Mouse (Mus musculus): ENCODE data around the gene Ppib. TPM values are rescaled to one million over a fixed set of nuclear protein-coding genes. Genes with fewer than 3 reads are reported as not detected.

The Ppib gene
- 891 and 1,136 TPM in 2 replicates for total RNA-seq (2012; rRNA removed)

DNA sequence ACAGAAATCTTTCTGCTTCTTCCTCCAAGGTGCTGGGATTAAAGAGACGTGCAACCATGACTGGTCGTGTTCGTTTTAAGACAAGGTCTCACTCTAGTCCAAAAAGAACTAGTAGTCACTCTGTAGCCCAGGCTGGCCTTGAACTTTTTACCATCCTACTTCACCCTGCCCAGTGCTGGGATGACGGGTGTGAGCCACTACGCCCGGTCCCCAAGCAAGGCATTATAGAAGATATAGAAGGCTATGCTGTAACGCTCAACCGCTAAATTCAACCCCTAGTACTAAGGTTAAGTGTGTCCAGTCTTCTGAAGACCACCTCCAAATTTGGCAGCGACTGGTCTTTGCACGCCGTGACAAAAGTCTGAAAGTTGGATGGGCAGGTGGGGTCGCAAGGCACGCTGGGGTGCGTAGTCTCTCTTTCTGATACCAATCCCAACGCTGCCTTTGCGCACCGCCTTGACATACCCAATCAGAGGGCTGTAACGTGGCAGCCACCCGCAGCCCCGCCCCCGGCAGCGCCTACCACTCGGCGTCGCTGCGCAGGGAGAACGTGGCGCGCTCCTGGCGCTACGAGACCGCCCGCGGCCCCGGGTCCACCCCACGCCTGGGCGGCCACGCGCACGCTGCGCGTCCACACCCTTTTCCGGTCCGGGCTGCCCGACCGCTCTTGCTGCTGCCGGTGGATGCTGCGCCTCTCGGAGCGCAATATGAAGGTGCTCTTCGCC lies at the start of gene Ppib:
Gene Ppib, plus strand, starts transcription at position 640 of the 725 bp plus-strand sequence.
- in situ Hi-C loops (cut with MboI; ENCODE audit: low sequenced_read_pairs in 2 of 2, unreplicated experiment in 2 of 2) = no loop called here
- peak; percentile 89 for DNase-seq (ENCODE audit: low read depth, low spot score)
- H3K4me3 ChIP-seq (ENCODE audit: insufficient read depth in 1 of 2, low read depth in 1 of 2, low read length in 2 of 2, poor library complexity in 1 of 2, severe bottlenecking in 1 of 2) = peak within 1 kb of the TSS; percentile 92 to 93
- H3K4me1 ChIP-seq (ENCODE audit: control insufficient read depth in 2 of 2, insufficient read depth in 2 of 2, low read length in 2 of 2, poor library complexity in 1 of 2) = peaks cover 0 to 3% of the 10 kb centered on the region in 2 experiments; a peak in 2 of 4 replicates
- H3K9ac ChIP-seq (ENCODE audit: insufficient read depth, low read depth, low read length, poor library complexity, severe bottlenecking) = peak within 1 kb of the TSS; percentile 93
- peaks cover 23% of the 10 kb centered on the region for H3K36me3 ChIP-seq (ENCODE audit: control insufficient read depth, insufficient read depth, low read length, poor library complexity, severe bottlenecking)
- peak within 1 kb of the TSS; percentile 35; the same call in 1 of the 2 replicates for H3K27ac ChIP-seq (ENCODE audit: insufficient read depth, low read depth, low read length, poor library complexity, severe bottlenecking)
- no peaks in the 10 kb centered on the region for H3K9me3 ChIP-seq (ENCODE audit: control insufficient read depth, insufficient read depth, low read depth, low read length)
- TF ChIP-seq MAFK (IDR thresholded peaks at IDR 0.05; ENCODE audit: insufficient read depth, low read depth, low read length) (no peak), HCFC1 (IDR thresholded peaks at IDR 0.05; ENCODE audit: borderline replicate concordance, insufficient read depth, low read length) (peak; percentile 82), ZNF384 (IDR thresholded peaks at IDR 0.05; ENCODE audit: low read depth, low read length) (no peak)

DNA sequence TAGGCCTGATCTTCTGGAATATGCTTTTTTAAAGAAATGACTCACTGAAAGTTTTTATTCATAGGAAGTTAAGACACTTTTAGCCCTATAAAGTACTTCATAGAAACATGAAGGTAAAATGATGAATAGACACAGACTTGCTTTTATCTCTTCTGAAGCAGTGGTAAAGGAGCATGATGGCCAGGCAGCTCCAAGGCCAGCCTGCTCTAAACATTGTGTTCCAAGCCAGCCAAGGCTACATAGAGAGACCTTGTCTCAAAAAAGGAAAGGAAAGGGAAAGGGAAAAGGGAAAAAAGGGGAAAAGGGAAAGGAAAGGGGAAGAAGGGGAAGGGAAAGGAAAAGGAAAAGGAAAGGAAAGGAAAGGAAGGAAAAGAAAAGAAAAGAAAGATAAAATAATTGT lies 39.4 kb upstream of the Ppib start:
- no peaks in the 10 kb centered on the region for H3K9me3 ChIP-seq (ENCODE audit: control insufficient read depth, insufficient read depth, low read depth, low read length)
- H3K4me3 ChIP-seq (ENCODE audit: insufficient read depth in 1 of 2, low read depth in 1 of 2, low read length in 2 of 2, poor library complexity in 1 of 2, severe bottlenecking in 1 of 2) = no peak overlapping the region
- H3K9ac ChIP-seq (ENCODE audit: insufficient read depth, low read depth, low read length, poor library complexity, severe bottlenecking) = no peak overlapping the region
- DNase-seq (ENCODE audit: low read depth, low spot score) = no peak
- no peaks in the 10 kb centered on the region for H3K4me1 ChIP-seq (ENCODE audit: control insufficient read depth in 2 of 2, insufficient read depth in 2 of 2, low read length in 2 of 2, poor library complexity in 1 of 2)
- no peaks in the 10 kb centered on the region for H3K36me3 ChIP-seq (ENCODE audit: control insufficient read depth, insufficient read depth, low read length, poor library complexity, severe bottlenecking)
- H3K27ac ChIP-seq (ENCODE audit: insufficient read depth, low read depth, low read length, poor library complexity, severe bottlenecking) = no peak overlapping the region
- in situ Hi-C loops (cut with MboI; ENCODE audit: low sequenced_read_pairs in 2 of 2, unreplicated experiment in 2 of 2) = no loop called here
- no peak for TF ChIP-seq ZC3H11A (IDR thresholded peaks at IDR 0.05; ENCODE audit: borderline replicate concordance, low read depth, low read length)
- TF ChIP-seq ZNF384 (IDR thresholded peaks at IDR 0.05; ENCODE audit: low read depth, low read length) = no peak
- TF ChIP-seq MAFK (IDR thresholded peaks at IDR 0.05; ENCODE audit: insufficient read depth, low read depth, low read length) = no peak
- no peak for TF ChIP-seq CHD2 (IDR thresholded peaks at IDR 0.05; ENCODE audit: low read depth, low read length)
- TF ChIP-seq HCFC1 (IDR thresholded peaks at IDR 0.05; ENCODE audit: borderline replicate concordance, insufficient read depth, low read length) = no peak

- DNase-seq (ENCODE audit: low read depth, low spot score) = no peak
- H3K4me3 ChIP-seq (ENCODE audit: insufficient read depth in 1 of 2, low read depth in 1 of 2, low read length in 2 of 2, poor library complexity in 1 of 2, severe bottlenecking in 1 of 2) = no peak overlapping the region
- in situ Hi-C loops (cut with MboI; ENCODE audit: low sequenced_read_pairs in 2 of 2, unreplicated experiment in 2 of 2) = no loop called here
- no peaks in the 10 kb centered on the region for H3K4me1 ChIP-seq (ENCODE audit: control insufficient read depth in 2 of 2, insufficient read depth in 2 of 2, low read length in 2 of 2, poor library complexity in 1 of 2)
- no peak for TF ChIP-seq ZC3H11A (IDR thresholded peaks at IDR 0.05; ENCODE audit: borderline replicate concordance, low read depth, low read length)
- TF ChIP-seq HCFC1 (IDR thresholded peaks at IDR 0.05; ENCODE audit: borderline replicate concordance, insufficient read depth, low read length) = no peak
- no peak overlapping the region for H3K9ac ChIP-seq (ENCODE audit: insufficient read depth, low read depth, low read length, poor library complexity, severe bottlenecking)
- no peaks in the 10 kb centered on the region for H3K9me3 ChIP-seq (ENCODE audit: control insufficient read depth, insufficient read depth, low read depth, low read length)
- H3K27ac ChIP-seq (ENCODE audit: insufficient read depth, low read depth, low read length, poor library complexity, severe bottlenecking) = no peak overlapping the region
- 0 out of 2 replicates have a peak, but pooled peaks cover 3% of the 10 kb centered on the region for H3K36me3 ChIP-seq (ENCODE audit: control insufficient read depth, insufficient read depth, low read length, poor library complexity, severe bottlenecking)
Observed at GRCm38 (mm10) chr9:66038082-66038481, 21.9 kb upstream of the Ppib start.

DNA sequence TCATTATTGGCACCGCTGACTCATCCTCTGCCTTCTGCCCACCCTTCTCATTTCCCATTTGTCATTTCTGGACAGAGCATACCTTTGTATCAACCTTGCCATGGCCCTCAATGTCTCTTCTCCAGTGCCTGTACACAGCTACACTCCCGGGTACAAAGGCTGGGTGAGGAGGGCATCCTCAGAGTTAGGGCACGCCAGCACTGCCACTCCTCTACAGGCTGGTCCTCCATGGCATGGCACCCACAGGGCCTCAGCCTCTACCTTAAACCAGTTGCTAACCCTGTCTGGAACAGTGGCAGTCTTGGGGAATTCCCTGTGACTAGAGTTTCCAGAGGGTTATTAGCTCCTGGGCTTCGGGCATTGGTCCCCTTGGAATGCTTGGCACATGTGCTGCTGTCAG lies 21.4 kb upstream of the Ppib start:
- Histone ChIP-seq H3K4me1 (ENCODE audit: control insufficient read depth in 2 of 2, insufficient read depth in 2 of 2, low read length in 2 of 2, poor library complexity in 1 of 2) (no peaks in the 10 kb centered on the region), H3K4me3 (ENCODE audit: insufficient read depth in 1 of 2, low read depth in 1 of 2, low read length in 2 of 2, poor library complexity in 1 of 2, severe bottlenecking in 1 of 2) (no peak overlapping the region), H3K36me3 (ENCODE audit: control insufficient read depth, insufficient read depth, low read length, poor library complexity, severe bottlenecking) (0 out of 2 replicates have a peak, but pooled peaks cover 3% of the 10 kb centered on the region), H3K9me3 (ENCODE audit: control insufficient read depth, insufficient read depth, low read depth, low read length) (no peaks in the 10 kb centered on the region), H3K9ac (ENCODE audit: insufficient read depth, low read depth, low read length, poor library complexity, severe bottlenecking) (no peak overlapping the region), H3K27ac (ENCODE audit: insufficient read depth, low read depth, low read length, poor library complexity, severe bottlenecking) (no peak overlapping the region)
- no peak for DNase-seq (ENCODE audit: low read depth, low spot score)
- TF ChIP-seq HCFC1 (IDR thresholded peaks at IDR 0.05; ENCODE audit: borderline replicate concordance, insufficient read depth, low read length) (no peak), CHD2 (IDR thresholded peaks at IDR 0.05; ENCODE audit: low read depth, low read length) (no peak), MAFK (IDR thresholded peaks at IDR 0.05; ENCODE audit: insufficient read depth, low read depth, low read length) (no peak), ZC3H11A (IDR thresholded peaks at IDR 0.05; ENCODE audit: borderline replicate concordance, low read depth, low read length) (no peak), ZNF384 (IDR thresholded peaks at IDR 0.05; ENCODE audit: low read depth, low read length) (no peak)
- in situ Hi-C loops (cut with MboI; ENCODE audit: low sequenced_read_pairs in 2 of 2, unreplicated experiment in 2 of 2) = no loop called here

Data from ES-E14 (cell line).